8 mouse cellular contexts compared by ENCODE assay signal in genomic region chr13:107847179-107848012, GRCm38 (mm10).
DNase-seq lines count a peak whose midpoint lies in the region; ATAC-seq lines count a peak whose summit lies in the region.

No protein-coding gene starts in this region.

- peak; percentile 54; the same call in 1 of the 2 replicates for ATAC-seq in forebrain, embryonic 12.5 days (ENCODE audit: low FRiP score)
- ATAC-seq in megakaryocyte, adult 5-6 weeks (ENCODE audit: poor library complexity, severe bottlenecking), result 0 out of 2 replicates have a peak, but pooled peaks have one; percentile 2

- 26% methylated on average over 18 of the region's 18 CpGs for WGBS in forebrain, embryonic 12.5 days

- DNase-seq in adrenal gland, adult 2 months, result peak; percentile 15
- no peak for DNase-seq in adrenal gland, postnatal 4 days (ENCODE audit: low spot score in 2 of 2)
- DNase-seq in kidney, adult 9 months, result peak; percentile 57
- DNase-seq in natural killer cell, adult 2 months (ENCODE audit: low spot score in 2 of 2), result no peak
- DNase-seq in cerebellum, adult 9-11 months, result no peak
- DNase-seq in embryo, embryonic 11 days, result no peak

- H3K4me3 ChIP-seq in forebrain, embryonic 12.5 days (replicated peaks), result peak overlapping the region; percentile 10; the same call in 1 of the 2 replicates

- H3K36me3 ChIP-seq in forebrain, embryonic 12.5 days (replicated peaks), result no peaks in the 10 kb centered on the region

- peak overlapping the region; percentile 44; the same call in 1 of the 2 replicates for H3K9ac ChIP-seq in forebrain, embryonic 12.5 days

- peak overlapping the region; percentile 21 for H3K27ac ChIP-seq in forebrain, embryonic 12.5 days

- H3K27me3 ChIP-seq in forebrain, embryonic 12.5 days, result no peaks in the 10 kb centered on the region

- H3K4me2 ChIP-seq in forebrain, embryonic 12.5 days, result peak overlapping the region; percentile 42

- H3K9me3 ChIP-seq in forebrain, embryonic 12.5 days, result no peaks in the 10 kb centered on the region

- peaks cover 74% of the 10 kb centered on the region for H3K4me1 ChIP-seq in forebrain, embryonic 12.5 days

Comparison
In these comparisons a context has a peak if more than half of its experiments do, and no peak if none do; other contexts are left out.
1. DNase-seq: peak in adrenal gland, adult 2 months (single experiment) and kidney, adult 9 months (single experiment); none in adrenal gland, postnatal 4 days (0 of 2), natural killer cell, adult 2 months (0 of 2), cerebellum, adult 9-11 months (single experiment) and embryo, embryonic 11 days (single experiment).